Mouse (Mus musculus) neural tube, embryonic 11.5 days (tissue): ENCODE measurements around the gene Mybpc1. TPM values are rescaled to one million over a fixed set of nuclear protein-coding genes. Genes with fewer than 3 reads are reported as not detected.

ENCODE experiments used
- ATAC-seq: fragments of 200-750 bp; cut with Nextera tagmentation; 2 replicates; pipeline ENCODE4 v1.8.0; 2017; ENCODE audit warnings: moderate number of reproducible peaks, mild to moderate bottlenecking, moderate TSS enrichment, moderate library complexity; ENCODE audit not compliant: insufficient read depth, low FRiP score, low TSS enrichment
- DNase-seq: peaks from one replicate; pipeline ENCODE4 v3.0.0-alpha.2; 2015; ENCODE audit warnings: low spot score
- H3K27ac ChIP-seq: fragments of 300-500 bp; sonication (generic); 2 replicates; pipeline ENCODE4 v1.5.1; 2014; ENCODE audit warnings: low read depth, mild to moderate bottlenecking, low read length
- H3K27me3 ChIP-seq: fragments of 300-500 bp; sonication (generic); 2 replicates; pipeline ENCODE4 v1.6.1; 2014; ENCODE audit warnings: mild to moderate bottlenecking, low read length, mixed read lengths; ENCODE audit not compliant: control insufficient read depth, insufficient read depth
- H3K36me3 ChIP-seq: fragments of 300-500 bp; sonication (generic); 2 replicates; pipeline ENCODE4 v1.6.1; 2014; ENCODE audit warnings: mild to moderate bottlenecking, low read length, moderate library complexity, mixed read lengths; ENCODE audit not compliant: control insufficient read depth, insufficient read depth
- H3K4me1 ChIP-seq: fragments of 300-500 bp; sonication (generic); 2 replicates; pipeline ENCODE4 v1.6.1; 2014; ENCODE audit warnings: low read length, mixed read lengths; ENCODE audit not compliant: control insufficient read depth, insufficient read depth
- H3K4me2 ChIP-seq: fragments of 300-500 bp; sonication (generic); 2 replicates; pipeline ENCODE4 v1.6.1; 2014; ENCODE audit warnings: low read depth, mild to moderate bottlenecking, moderate library complexity
- H3K4me3 ChIP-seq: fragments of 300-500 bp; sonication (generic); 2 replicates; pipeline ENCODE4 v1.5.1; 2014; ENCODE audit warnings: low read depth, low read length
- H3K9ac ChIP-seq: fragments of 300-500 bp; sonication (generic); 2 replicates; pipeline ENCODE4 v1.6.1; 2014; ENCODE audit warnings: mild to moderate bottlenecking, low read length
- H3K9me3 ChIP-seq: fragments of 300-500 bp; sonication (generic); 2 replicates; pipeline ENCODE4 v1.6.1; 2016; ENCODE audit warnings: low read length; ENCODE audit not compliant: control insufficient read depth
- WGBS: fragments of 180-500 bp; shearing (Covaris S2); extraction: QIAGEN DNeasy Blood & Tissue Kit; methylation state at CpG from one replicate; pipeline ENCODE4 v1.1.7; 2014; 5-methylcytosine and 5-hydroxymethylcytosine counted together
- polyA plus RNA-seq: library from polyadenylated mRNA; unstranded; fragments of >200 nt; fragmentation: Nextera tagmentation; extraction: Ambion mirVana; gene quantifications from 2 replicates; pipeline ENCODE4 v1.2.1, GENCODE M21; 2014

The Mybpc1 gene
- polyA plus RNA-seq, 1 experiment from 2014 or later = 18.8 TPM

GRCm38 (mm10) chr10:88505256-88505655 lies 99.7 kb downstream of the Mybpc1 start:
- no peak overlapping the region for H3K4me3 ChIP-seq
- no peak overlapping the region for H3K27ac ChIP-seq
- no peaks in the 10 kb centered on the region for H3K36me3 ChIP-seq
- no peaks in the 10 kb centered on the region; the same call in 1 of the 2 replicates for H3K4me1 ChIP-seq
- WGBS = 74% methylated on average over 5 of the region's 5 CpGs
- no peak overlapping the region for H3K9ac ChIP-seq
- DNase-seq (no peak), ATAC-seq (no peak)
- H3K9me3 ChIP-seq = no peaks in the 10 kb centered on the region
- H3K27me3 ChIP-seq = no peaks in the 10 kb centered on the region
- H3K4me2 ChIP-seq = no peak overlapping the region

DNA sequence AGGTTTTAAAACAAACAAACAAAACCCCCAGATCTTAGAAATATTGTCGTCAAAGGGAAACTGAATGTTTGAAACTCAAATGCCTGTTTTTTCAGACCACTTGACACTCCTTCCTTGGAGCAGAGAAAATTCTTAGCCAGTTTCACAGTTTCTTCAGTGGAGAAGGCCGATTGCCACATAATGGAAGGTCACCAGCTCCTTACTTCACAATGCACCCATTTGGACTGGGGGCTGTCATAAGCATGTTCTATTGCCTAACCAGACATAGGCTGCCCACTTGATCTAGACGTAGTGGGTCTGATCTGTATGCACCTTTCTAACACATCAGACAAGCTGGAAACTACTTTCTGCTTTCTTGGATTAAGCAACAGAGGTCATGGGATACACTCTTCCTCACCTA lies 100.5 kb downstream of the Mybpc1 start:
- no peak overlapping the region for H3K4me3 ChIP-seq
- no peak overlapping the region for H3K4me2 ChIP-seq
- H3K9ac ChIP-seq = no peak overlapping the region
- DNase-seq (no peak), ATAC-seq (no peak)
- WGBS = 66% methylated on average over 3 of the region's 3 CpGs
- no peaks in the 10 kb centered on the region; the same call in 1 of the 2 replicates for H3K4me1 ChIP-seq
- H3K27me3 ChIP-seq = no peaks in the 10 kb centered on the region
- H3K27ac ChIP-seq = no peak overlapping the region
- H3K36me3 ChIP-seq = no peaks in the 10 kb centered on the region
- no peaks in the 10 kb centered on the region for H3K9me3 ChIP-seq

GRCm38 (mm10) chr10:88503421-88504314 lies 101.3 kb downstream of the Mybpc1 start, which contains the start of gene Chpt1:
Chpt1 (minus strand) TSS chr10:88504073.
- 0% methylated on average over 47 of the region's 80 CpGs for WGBS
- Histone ChIP-seq H3K36me3 (no peaks in the 10 kb centered on the region), H3K4me2 (peak within 1 kb of the TSS; percentile 65), H3K27ac (peak within 1 kb of the TSS; percentile 36), H3K9me3 (no peaks in the 10 kb centered on the region), H3K9ac (peak within 1 kb of the TSS; percentile 76), H3K27me3 (no peaks in the 10 kb centered on the region), H3K4me3 (peak within 1 kb of the TSS; percentile 70), H3K4me1 (no peaks in the 10 kb centered on the region; the same call in 1 of the 2 replicates)
- peak; percentile 94 for ATAC-seq
- DNase-seq = peak; percentile 90

- H3K27ac ChIP-seq = no peak overlapping the region
- WGBS = 64% methylated on average over 4 of the region's 4 CpGs
- no peak for ATAC-seq
Measured at GRCm38 (mm10) chr10:88502919-88503318, 102.0 kb downstream of the Mybpc1 start.

DNA sequence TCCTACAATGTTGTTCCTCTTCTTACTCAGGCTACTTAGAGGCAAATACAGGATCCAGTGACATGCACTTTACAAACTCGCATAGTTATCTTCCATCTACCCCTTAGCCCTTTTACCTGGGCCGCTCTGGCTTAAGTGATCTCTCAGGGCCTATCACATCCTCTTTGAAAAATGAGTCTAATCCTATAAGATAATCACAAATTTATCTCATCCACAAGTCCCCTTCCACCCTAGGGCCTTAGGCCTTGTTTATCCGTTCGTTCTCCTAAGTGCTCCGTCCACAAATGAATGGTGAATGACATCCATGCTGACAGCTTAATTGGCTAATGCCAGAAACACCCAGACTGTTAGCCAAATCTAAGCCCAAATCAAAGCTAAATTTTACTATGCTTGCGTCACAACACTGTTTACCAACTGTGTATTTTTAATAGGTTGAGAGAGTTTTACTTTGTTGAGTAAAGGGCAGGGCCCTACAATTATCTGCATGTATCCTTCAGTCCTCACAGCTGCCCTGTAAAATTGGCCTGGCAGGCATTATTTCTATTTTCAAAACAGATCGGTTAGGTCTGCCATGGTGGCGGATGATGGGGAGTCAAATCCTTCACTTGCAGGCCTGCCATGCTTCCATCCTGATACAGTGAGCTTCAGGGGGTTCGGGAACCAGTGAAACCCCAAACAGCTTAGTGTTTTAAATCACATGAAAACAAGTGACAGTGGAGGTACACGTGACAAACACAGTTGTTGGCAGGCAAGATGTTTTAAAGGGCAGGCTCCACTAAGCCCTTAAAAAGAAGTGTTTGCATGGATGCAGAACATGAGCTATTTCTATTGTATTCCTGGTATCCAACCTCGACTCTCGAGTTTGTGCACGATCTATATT lies 102.8 kb downstream of the Mybpc1 start:
- Histone ChIP-seq H3K4me3 (no peak overlapping the region), H3K36me3 (no peaks in the 10 kb centered on the region), H3K27me3 (no peaks in the 10 kb centered on the region), H3K4me2 (no peak overlapping the region), H3K9me3 (no peaks in the 10 kb centered on the region), H3K27ac (no peak overlapping the region), H3K9ac (no peak overlapping the region), H3K4me1 (no peaks in the 10 kb centered on the region; the same call in 1 of the 2 replicates)
- 84% methylated on average over 13 of the region's 13 CpGs for WGBS
- ATAC-seq (no peak), DNase-seq (no peak)

More at GRCm38 (mm10) chr10:88502919-88503318, 102.0 kb downstream of the Mybpc1 start:
- no peaks in the 10 kb centered on the region for H3K36me3 ChIP-seq
- no peaks in the 10 kb centered on the region; the same call in 1 of the 2 replicates for H3K4me1 ChIP-seq
- no peaks in the 10 kb centered on the region for H3K27me3 ChIP-seq
- no peaks in the 10 kb centered on the region for H3K9me3 ChIP-seq
- H3K9ac ChIP-seq = peak overlapping the region; percentile 76
- no peak for DNase-seq
- peak overlapping the region; percentile 70 for H3K4me3 ChIP-seq
- H3K4me2 ChIP-seq = peak overlapping the region; percentile 65

DNA sequence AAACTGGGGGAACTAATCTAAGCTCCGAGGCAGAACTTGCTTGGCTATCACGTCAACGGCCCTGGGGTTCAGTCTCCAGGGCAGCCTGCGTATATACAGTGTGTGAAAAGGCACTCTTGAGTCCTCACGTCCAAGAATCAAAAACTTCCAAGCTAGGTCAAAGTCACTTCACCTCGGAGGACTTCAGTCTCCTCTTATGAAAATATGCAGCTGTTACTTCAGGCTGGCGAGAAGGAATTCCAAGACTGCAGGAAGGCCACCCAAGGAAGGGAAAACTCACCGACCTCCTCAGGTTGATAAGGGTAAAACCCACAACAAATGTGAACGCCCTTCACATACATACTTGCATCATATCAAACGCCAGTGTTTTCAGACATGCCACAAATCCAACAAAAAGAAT lies 103.6 kb downstream of the Mybpc1 start:
- H3K4me2 ChIP-seq = no peak overlapping the region

GRCm38 (mm10) chr10:88499993-88500392 lies 105.0 kb downstream of the Mybpc1 start:
- Histone ChIP-seq H3K27me3 (no peaks in the 10 kb centered on the region), H3K4me2 (no peak overlapping the region), H3K27ac (no peak overlapping the region), H3K36me3 (no peaks in the 10 kb centered on the region), H3K4me3 (no peak overlapping the region), H3K9ac (no peak overlapping the region), H3K9me3 (no peaks in the 10 kb centered on the region), H3K4me1 (no peaks in the 10 kb centered on the region; the same call in 1 of the 2 replicates)
- DNase-seq = no peak
- 82% methylated on average over 5 of the region's 5 CpGs for WGBS
- no peak for ATAC-seq

More for the DNA sequence above, 103.6 kb downstream of the Mybpc1 start:
- no peak overlapping the region for H3K9ac ChIP-seq
- H3K4me1 ChIP-seq = no peaks in the 10 kb centered on the region; the same call in 1 of the 2 replicates
- no peaks in the 10 kb centered on the region for H3K36me3 ChIP-seq
- no peaks in the 10 kb centered on the region for H3K9me3 ChIP-seq
- ATAC-seq = no peak
- no peaks in the 10 kb centered on the region for H3K27me3 ChIP-seq
- no peak for DNase-seq
- no peak overlapping the region for H3K27ac ChIP-seq
- WGBS = 78% methylated on average over 10 of the region's 10 CpGs
- no peak overlapping the region for H3K4me3 ChIP-seq

DNA sequence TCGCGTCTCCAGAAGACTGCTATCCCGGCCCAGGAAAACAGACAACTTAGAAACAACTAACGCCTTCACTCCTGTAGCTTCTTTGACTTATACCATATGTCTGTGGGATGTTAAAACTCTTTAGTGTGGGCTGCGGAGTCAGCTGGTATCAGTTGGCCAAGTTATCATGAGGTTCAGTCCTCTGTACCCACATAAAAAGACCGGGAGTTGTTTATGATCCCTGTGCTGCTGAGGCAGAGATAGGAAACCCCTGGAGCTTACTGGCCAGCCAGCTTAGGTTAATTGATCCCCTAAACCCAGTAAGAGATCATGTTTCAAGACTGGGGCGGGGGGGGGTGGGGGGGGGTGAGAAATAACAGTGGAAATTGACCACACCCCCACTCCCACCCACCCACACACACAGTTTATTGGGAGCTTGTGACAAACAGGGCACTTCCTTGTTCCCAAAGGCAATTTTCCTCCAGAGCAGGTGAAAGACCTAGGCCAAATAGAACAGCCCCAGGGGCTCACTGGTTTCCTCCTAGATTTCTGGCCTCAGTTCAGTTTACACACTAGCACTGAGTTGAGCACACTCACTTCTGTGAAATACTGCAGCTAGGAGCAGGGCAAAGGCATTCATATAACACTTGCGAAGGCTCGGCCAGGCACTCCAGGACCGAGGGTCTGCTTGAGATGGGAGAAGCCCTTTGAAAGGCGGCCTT lies 107.9 kb downstream of the Mybpc1 start:
- 52% methylated on average over 11 of the region's 11 CpGs for WGBS
- Histone ChIP-seq H3K9ac (no peak overlapping the region), H3K9me3 (no peaks in the 10 kb centered on the region), H3K4me3 (no peak overlapping the region), H3K36me3 (no peaks in the 10 kb centered on the region), H3K27me3 (no peaks in the 10 kb centered on the region), H3K27ac (no peak overlapping the region), H3K4me2 (no peak overlapping the region), H3K4me1 (no peaks in the 10 kb centered on the region; the same call in 1 of the 2 replicates)
- ATAC-seq (no peak), DNase-seq (no peak)
